Mouse (Mus musculus) yolk sac, embryonic 10.5 days (tissue): ENCODE measurements around the gene Bach1.

Experiments used
- DNase-seq: peaks from one replicate; pipeline ENCODE4 v3.0.0-alpha.2; 2017; ENCODE audit warnings: low spot score

The Bach1 gene

GRCm38 (mm10) chr16:87741034-87741715 lies 42.4 kb downstream of the Bach1 start:
- no peak for DNase-seq

DNA sequence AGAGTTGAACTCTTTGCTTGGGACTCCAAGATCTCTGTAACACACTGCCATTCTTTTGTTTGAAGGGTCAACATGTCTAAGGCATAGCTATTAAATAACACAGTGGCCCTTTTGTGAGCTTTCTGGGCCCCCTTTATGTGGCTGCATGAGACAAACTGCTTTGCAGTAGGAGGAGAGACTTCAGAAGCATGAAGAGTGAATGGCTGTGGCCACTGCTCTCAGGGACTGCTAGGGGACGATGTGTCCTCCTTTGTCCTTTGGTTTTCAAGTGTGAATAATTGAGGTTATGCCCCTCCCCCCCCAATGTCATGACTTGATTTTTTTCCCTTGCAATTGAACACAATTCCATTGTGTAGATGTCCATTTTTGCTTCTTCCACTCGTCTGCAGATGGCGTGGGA lies 44.9 kb downstream of the Bach1 start:
- DNase-seq: no peak

DNA sequence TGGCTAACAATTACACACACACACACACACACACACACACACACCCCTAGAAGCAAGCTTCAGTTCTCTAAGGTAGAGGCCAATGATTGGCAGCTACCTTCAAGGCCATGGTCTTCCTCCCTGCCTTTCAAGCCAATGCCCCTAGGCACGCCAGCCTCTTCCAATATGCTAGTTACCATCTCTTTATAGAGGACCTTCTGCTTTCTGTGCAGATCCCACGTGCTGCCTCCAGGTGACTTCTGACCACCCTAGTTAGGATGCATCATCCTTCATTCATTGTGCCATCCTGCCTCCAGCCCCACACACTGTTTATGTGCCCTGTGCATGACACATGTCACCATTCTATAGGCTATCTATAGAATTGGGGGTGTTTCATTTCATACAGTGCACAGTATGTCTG lies 45.6 kb downstream of the Bach1 start:
- DNase-seq: no peak

DNA sequence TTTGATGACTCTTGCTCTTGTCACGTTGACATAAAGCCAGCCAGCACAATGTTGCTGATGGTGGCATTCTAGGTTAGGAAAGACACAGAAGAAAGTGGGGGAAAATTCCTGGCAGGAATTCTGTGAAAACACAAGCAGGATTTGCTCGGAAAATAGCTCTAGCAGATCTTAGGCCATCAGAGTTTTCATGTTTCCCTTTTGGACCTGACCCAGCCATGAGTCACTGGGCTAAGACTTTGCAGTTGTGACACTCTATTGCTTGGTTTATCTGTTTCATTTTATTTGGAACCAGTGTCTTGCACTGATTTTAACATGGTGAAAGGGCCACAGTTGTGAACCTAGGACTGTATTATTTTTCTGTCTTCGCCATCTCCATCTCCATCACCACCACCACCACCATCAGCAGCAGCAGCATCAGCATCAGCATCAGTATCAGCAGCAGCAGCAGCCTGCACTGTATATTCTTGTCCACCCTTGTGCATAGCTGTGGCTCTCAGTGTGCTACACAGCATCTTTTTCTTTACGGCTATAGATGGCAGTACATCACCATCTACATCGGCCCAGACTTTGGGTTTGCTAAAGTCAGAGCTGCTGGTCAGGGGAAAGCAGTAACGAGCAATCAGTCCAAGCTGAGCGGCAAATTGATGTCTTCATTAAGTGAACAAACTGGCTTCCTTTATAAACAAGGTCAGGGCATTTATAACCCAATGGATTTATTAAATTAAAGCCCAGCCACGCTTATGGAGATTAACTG lies 46.6 kb downstream of the Bach1 start:
- DNase-seq: no peak

DNA sequence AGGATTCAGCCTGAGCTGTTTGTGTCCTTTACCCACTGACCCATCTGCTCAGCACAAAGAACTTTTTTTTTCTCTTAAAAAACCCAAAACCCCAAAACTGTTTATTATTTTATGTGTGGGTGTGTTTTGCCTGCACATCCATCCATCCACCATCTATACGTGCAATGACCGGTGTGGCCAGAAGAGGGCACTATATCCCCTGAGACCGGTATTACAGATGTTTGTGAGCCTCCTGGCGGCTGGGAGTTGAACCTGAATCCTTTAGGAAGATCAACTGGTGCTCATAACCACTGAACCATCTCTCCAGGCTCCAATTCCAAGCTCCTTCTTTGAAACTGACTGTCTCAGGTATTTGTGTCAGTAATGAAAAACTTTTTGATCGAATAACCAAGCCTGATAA lies 48.0 kb downstream of the Bach1 start:
- peak; percentile 42 for DNase-seq

GRCm38 (mm10) chr16:87751243-87751642 lies 52.5 kb downstream of the Bach1 start:
- no peak for DNase-seq

GRCm38 (mm10) chr16:87752482-87752881 lies 53.7 kb downstream of the Bach1 start:
- DNase-seq: no peak

DNA sequence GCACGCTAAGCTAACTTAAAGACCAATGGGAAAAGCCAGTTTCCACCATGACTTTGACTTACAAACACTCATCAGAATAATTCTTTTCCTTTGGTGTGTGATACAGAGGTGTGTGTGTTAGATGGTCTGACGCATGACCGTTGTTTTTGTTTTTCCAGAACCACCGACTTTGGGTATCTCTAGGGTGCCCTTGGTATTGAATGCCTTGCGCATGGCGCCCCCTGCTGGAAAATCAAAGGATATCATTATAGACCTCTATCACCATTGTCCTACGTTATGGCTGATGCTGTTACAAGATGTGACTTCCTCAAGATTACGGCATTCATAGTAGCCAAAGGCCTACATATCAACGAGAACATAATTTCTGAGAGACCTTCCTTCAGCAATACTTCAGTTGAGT lies 56.1 kb downstream of the Bach1 start:
- no peak for DNase-seq

DNA sequence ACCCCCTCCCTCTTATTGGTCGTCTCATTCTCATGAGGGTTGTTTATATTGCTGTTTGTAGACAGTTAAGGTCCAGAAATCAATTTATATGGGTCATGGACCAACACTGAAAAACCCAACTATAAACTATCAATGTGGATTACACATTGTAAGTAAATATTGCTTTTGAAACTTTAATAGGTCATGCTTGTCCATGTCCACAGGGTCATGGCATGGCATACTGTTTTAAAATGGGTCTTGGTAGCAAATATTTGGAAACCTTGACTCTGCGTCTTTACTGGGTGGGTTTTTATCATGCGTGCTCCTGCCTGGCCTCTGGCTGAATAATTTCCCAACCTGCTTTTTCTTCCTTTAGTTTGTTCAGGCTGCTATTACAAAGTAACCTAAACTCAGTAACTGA lies 57.2 kb downstream of the Bach1 start:
- no peak for DNase-seq

DNA sequence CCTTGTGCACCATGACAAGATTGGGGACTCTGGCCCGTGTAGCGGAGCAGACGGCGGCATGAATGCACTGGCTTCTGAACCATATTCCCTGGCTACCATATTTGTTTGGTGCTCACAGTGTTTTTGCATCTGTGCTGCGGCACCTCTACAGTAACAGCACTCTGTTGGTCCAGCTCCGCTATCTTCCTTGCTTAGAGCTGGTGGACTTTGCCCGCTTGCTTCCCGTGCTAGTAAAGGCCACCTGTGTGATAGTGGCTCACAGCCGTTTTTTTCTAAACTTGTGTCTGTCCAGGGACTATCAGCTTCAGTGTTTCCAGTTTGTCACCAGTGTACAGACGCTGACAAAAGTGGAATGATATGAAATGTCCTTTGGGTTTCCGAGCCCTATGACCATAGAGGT lies 59.3 kb downstream of the Bach1 start:
- no peak for DNase-seq

DNA sequence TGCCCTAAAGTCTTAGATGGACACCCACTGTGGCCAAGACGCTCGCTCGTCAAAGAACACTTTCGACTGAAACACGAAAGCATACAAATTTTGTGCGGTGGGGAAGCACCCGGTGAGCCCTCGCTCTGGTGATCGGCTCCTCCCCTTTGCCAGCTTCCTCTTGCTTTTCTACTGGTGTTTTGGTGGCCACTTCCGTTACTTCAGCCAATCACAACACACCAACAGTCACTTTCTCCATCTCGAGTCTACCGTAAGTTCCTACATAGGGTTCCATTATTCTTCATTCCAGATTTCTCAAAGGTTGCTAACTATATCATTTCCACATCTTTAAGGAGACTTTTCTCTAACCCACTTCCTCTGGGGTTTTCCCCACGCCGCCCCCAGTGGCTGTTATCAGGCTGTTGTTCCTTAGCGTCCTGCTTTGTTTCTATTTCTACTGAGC lies 65.9 kb downstream of the Bach1 start:
- no peak for DNase-seq

DNA sequence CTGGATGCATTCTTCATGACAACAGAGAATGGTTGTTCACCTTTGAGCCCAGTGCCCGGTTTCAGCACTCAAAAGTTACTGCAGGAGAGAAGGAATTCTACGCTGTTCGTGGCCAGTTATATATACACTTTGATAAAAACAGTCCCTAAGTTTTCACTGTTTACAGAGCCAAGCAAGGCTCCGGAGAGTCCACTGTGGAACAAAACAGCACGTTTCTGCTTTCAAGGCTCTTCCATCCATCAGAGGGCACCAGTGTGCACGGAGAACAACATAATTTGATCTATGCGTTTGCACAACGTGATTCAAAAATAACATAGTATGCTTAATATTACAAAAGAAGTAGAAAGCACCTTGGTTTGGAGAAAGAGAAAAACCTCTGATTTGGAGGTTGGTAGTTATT lies 67.2 kb downstream of the Bach1 start:
- DNase-seq: no peak

GRCm38 (mm10) chr16:87770576-87770975 lies 71.8 kb downstream of the Bach1 start:
- DNase-seq: no peak

GRCm38 (mm10) chr16:87771926-87772325 lies 73.2 kb downstream of the Bach1 start:
- DNase-seq: no peak

GRCm38 (mm10) chr16:87774398-87774797 lies 75.7 kb downstream of the Bach1 start:
- no peak for DNase-seq

- no peak for DNase-seq
These were observed 78.6 kb downstream of the Bach1 start for GRCm38 (mm10) chr16:87777373-87777772.

DNA sequence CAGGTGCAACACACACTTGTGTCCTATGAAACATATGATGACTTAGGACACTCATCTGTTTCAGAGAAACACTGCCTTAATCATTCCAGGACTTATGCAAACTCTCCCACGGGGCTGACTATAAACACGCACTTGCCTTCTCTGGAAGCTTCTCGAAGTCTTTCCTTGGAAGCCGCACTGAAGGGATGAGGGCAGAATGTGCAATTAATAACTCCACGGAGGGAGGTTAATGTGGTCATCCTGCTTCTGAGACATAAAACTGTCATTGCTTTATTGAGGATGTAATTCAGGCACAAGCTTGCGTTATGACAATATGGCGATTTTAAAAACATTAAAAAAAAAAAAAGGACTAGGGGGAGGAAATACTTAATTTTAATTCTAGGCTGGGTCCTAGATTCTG lies 82.9 kb downstream of the Bach1 start:
- DNase-seq: no peak
